Mouse (Mus musculus): ENCODE results near the gene Olfr726. TPM values are rescaled to one million over a fixed set of nuclear protein-coding genes. Genes with fewer than 3 reads are reported as not detected.

The Olfr726 gene
- not detected for total RNA-seq (2021)

DNA sequence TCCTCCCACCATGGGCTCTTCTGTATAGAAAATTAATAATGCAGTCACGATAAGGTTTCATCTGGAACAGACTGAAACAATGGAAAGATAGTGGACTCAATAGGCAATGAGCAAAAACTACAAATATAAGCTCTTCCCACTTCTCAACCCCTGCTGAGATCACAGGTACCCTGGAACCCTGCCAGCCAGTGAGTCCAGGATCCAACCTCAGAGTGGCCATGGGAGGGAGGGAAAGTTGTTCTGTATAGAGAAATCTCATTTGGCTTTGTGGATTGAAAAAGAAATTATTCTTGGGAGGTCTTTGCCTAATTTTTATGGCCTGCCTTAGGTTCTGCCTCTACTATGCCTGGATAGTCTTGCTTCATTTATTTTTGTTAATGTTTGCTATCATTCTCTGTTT lies at the start of gene Olfr726:
Gene Olfr726, minus strand, starts transcription at position 101 of the 400 bp plus-strand sequence.
- intact Hi-C loops (cut with DNase I), result no loop called here
- no peak for DNase-seq

GRCm38 (mm10) chr14:50122886-50123285 lies 32.1 kb upstream of the Olfr726 start, which contains the start of gene Olfr727:
TSS of gene Olfr727 (plus strand) at chr14:50123186.
- no peak for DNase-seq
- intact Hi-C loops (cut with DNase I), result no loop called here

- intact Hi-C loops (cut with DNase I), result no loop called here
- DNase-seq, result no peak
Measured at GRCm38 (mm10) chr14:50062733-50063104, 28.0 kb downstream of the Olfr726 start.

GRCm38 (mm10) chr14:50061955-50062732 lies 28.6 kb downstream of the Olfr726 start:
- intact Hi-C loops (cut with DNase I), result no loop called here
- peak; percentile 41 to 51 for DNase-seq

GRCm38 (mm10) chr14:50061590-50061954 lies 29.2 kb downstream of the Olfr726 start:
- no peak for DNase-seq
- intact Hi-C loops (cut with DNase I), result no loop called here

DNA sequence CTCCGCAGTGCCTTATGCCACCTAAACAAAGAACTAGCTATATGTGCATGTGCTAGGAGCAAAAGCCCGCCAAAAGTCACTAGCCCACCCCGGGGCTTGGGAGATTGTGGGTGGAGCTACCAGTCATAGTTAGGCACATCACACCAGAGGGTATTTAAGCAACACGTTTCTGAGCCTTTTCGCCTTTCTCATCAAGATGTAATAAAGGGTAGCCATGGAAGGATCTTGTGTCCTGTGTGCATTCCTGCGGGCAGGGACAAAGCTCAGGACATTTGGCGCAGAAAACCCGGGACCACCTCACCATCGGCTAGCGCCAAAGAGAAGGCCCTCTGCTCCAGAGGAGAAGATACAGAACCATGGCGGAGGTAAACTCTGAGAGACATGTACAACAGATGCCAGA lies 29.6 kb downstream of the Olfr726 start:
- intact Hi-C loops (cut with DNase I), result no loop called here
- no peak for DNase-seq

DNA sequence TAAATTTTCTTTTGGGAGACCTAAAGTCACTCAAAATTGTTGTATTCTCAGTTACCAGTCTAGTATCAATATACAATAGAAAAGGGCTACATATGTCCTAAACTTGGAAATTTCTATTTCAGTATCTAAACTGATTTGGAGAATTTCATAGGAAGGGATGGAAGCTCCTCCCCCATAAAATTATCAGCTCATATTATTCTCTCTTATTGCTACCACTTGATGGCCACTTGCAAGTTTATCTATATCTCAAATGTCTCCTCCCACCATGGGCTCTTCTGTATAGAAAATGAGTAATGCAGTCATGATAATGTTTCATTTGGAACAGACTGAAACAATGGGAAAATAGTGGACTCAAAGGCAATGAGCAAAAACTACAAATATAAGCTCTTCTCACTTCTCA lies 50.5 kb downstream of the Olfr726 start, which contains the start of gene Olfr725:
Gene Olfr725, minus strand, starts transcription at position 101 of the 400 bp plus-strand sequence.
- no peak for DNase-seq
- intact Hi-C loops (cut with DNase I), result no loop called here

Other genes starting within 250 kb of the Olfr726 start
- not detected for gene Olfr722, start 189.0 kb downstream of the Olfr726 start, total RNA-seq (2021)
- gene Olfr723, start 159.2 kb downstream of the Olfr726 start, total RNA-seq (2021), result not detected
- not detected for gene Olfr724, start 127.7 kb downstream of the Olfr726 start, total RNA-seq (2021)
- gene Olfr725, start 50.6 kb downstream of the Olfr726 start, total RNA-seq (2021), result not detected
- gene Olfr727, start 32.2 kb upstream of the Olfr726 start, total RNA-seq (2021), result not detected
- not detected for gene Olfr728, start 51.7 kb upstream of the Olfr726 start, total RNA-seq (2021)
- not detected for gene Olfr729, start 62.0 kb upstream of the Olfr726 start, total RNA-seq (2021)
- not detected for gene Olfr730, start 97.2 kb upstream of the Olfr726 start, total RNA-seq (2021)
- gene Olfr731, start 150.9 kb upstream of the Olfr726 start, total RNA-seq (2021), result not detected
- gene Olfr732, start 193.3 kb upstream of the Olfr726 start, total RNA-seq (2021), result not detected
- gene Olfr733, start 210.6 kb upstream of the Olfr726 start, total RNA-seq (2021), result not detected
- gene Olfr734, start 235.8 kb upstream of the Olfr726 start, total RNA-seq (2021), result not detected

Measured in heart, postnatal 36 days (tissue).